Mouse (Mus musculus) heart, embryonic 15.5 days (tissue): ENCODE results near the gene Shb. TPM values are rescaled to one million over a fixed set of nuclear protein-coding genes. Genes with fewer than 3 reads are reported as not detected.

Experiments
- ATAC-seq: fragments of 200-750 bp; cut with Nextera tagmentation; replicated peaks from 2 replicates; pipeline ENCODE4 v1.8.0; 2017; ENCODE audit warnings: low read depth, moderate TSS enrichment; ENCODE audit not compliant: insufficient number of reproducible peaks, insufficient read depth, low FRiP score
- H3K27ac ChIP-seq: fragments of 300-500 bp; sonication (generic); 2 replicates; pipeline ENCODE4 v1.5.1; 2015; ENCODE audit warnings: mild to moderate bottlenecking, inconsistent platforms
- H3K27me3 ChIP-seq: fragments of 300-500 bp; sonication (generic); 2 replicates; pipeline ENCODE4 v1.6.1; 2015; ENCODE audit warnings: inconsistent platforms
- H3K36me3 ChIP-seq: fragments of 300-500 bp; sonication (generic); 2 replicates; pipeline ENCODE4 v1.6.1; 2015; ENCODE audit warnings: mild to moderate bottlenecking, inconsistent platforms
- H3K4me1 ChIP-seq: fragments of 300-500 bp; sonication (generic); replicated peaks from 2 replicates; pipeline ENCODE4 v1.6.1; 2015; ENCODE audit warnings: inconsistent platforms
- H3K4me2 ChIP-seq: fragments of 300-500 bp; sonication (generic); 2 replicates; pipeline ENCODE4 v1.6.1; 2015; ENCODE audit warnings: inconsistent platforms, mild to moderate bottlenecking, moderate library complexity
- H3K4me3 ChIP-seq: fragments of 300-500 bp; sonication (generic); 2 replicates; pipeline ENCODE4 v1.5.1; 2015; ENCODE audit warnings: mild to moderate bottlenecking, inconsistent platforms
- H3K9ac ChIP-seq: fragments of 300-500 bp; sonication (generic); 2 replicates; pipeline ENCODE4 v1.6.1; 2015; ENCODE audit warnings: mild to moderate bottlenecking, inconsistent platforms
- H3K9me3 ChIP-seq: fragments of 300-500 bp; sonication (generic); replicated peaks from 2 replicates; pipeline ENCODE4 v1.6.1; 2016; ENCODE audit warnings: inconsistent platforms
- WGBS: fragments of 180-500 bp; shearing (Covaris S2); methylation state at CpG from one replicate; pipeline ENCODE4 v1.1.7; 2015; ENCODE audit warnings: mixed read lengths; 5-methylcytosine and 5-hydroxymethylcytosine counted together
- polyA plus RNA-seq: library from polyadenylated mRNA; unstranded; fragments of >200 nt; fragmentation: Nextera tagmentation; extraction: Ambion mirVana; gene quantifications from 2 replicates; pipeline ENCODE4 v1.2.1, GENCODE M21; 2015

The Shb gene
- polyA plus RNA-seq, 1 experiment from 2014 or later = 8.6 TPM

DNA sequence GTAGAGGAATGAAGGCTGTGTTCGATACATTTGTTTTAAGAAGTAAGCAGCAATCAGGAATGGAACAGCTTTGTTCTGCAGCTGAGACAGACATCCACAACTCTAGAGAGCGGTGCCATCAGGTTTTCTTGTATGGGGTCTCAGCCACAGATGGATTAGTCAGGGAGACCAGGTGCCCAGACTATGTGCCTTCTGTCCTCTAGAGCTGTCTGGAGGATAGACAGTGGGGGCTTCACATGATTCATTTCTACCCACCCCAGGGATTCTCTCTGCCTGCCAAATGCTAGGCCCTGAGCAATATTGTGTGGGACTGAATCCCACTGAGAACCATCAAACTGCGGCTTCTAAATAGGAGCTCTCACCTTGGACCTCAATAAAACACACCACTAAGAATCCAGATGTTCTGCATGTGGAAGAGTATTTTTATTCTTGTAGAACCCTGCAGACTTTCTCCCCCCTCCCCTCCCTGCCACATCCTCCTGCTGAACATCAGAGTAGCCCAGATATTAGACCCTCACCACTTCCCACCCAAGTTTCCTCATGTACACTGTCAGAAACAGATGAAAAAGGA, 11.3 kb upstream of the Shb start:
- Histone ChIP-seq H3K4me1 (no peaks in the 10 kb centered on the region), H3K36me3 (no peaks in the 10 kb centered on the region), H3K27me3 (no peaks in the 10 kb centered on the region), H3K4me3 (no peak overlapping the region), H3K4me2 (no peak overlapping the region), H3K9ac (no peak overlapping the region), H3K27ac (no peak overlapping the region), H3K9me3 (no peaks in the 10 kb centered on the region)
- WGBS = 88% methylated on average over 3 of the region's 3 CpGs
- ATAC-seq = no peak

DNA sequence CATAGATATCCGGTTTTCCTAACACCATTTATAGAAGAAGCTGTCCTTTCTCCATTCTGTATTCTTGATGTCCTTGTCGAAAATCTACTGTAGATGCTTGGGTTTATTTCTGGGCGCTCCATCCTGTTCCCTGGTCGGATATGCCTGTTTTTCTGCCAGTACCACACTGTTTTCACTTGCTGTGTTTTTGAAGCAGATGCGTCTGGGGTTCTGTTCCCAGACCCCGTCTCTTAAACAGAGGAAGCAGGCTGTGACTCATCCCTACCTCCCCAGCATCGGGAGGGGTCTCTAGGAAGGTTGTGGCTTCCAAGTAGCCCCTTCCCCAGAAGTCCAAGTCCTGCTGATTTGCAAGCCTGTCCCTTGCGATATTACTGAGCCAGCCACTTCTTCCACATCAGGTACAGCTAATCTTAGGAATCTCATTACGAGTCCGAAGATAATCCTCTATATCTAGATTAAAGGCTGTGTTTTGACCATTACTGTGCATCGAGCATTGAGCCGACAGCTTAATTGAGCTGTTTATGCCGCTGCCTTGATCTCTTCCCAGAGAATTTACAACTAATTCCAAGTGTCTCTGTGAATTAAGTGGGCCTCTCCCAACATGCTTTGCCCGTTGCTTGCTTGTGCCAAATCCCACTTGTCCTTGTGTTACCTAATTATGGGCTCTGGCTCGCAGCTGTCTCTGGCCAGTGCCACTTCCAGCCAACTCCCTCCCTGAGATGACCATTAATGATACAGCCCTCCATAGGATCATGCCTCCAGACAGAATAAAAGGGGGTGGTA, 8.1 kb upstream of the Shb start:
- no peaks in the 10 kb centered on the region for H3K9me3 ChIP-seq
- no peaks in the 10 kb centered on the region for H3K27me3 ChIP-seq
- ATAC-seq = no peak
- H3K27ac ChIP-seq = no peak overlapping the region
- H3K4me2 ChIP-seq = no peak overlapping the region
- no peak overlapping the region for H3K9ac ChIP-seq
- H3K36me3 ChIP-seq = no peaks in the 10 kb centered on the region
- 71% methylated on average over 15 of the region's 15 CpGs for WGBS
- H3K4me1 ChIP-seq = no peaks in the 10 kb centered on the region
- no peak overlapping the region for H3K4me3 ChIP-seq

DNA sequence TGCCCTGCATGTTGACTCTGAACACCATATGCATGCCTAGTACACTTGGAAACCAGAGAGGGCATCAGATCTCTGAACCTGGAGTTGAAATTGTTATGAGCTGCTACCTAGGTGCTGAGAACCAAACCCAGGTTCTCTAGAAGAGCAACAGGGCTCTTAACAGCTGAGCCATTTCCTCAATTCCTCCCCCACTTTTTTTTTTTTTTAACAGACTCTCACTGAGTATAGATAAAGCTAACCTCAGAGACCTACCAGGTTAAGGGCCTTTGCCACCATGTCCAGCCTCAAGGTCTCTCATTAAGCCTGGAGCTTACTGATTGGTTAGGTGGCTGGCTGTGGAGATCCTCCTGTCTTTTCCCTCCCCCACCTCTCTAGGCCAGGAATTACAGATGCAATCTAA, 6.9 kb upstream of the Shb start:
- no peak overlapping the region for H3K27ac ChIP-seq
- no peaks in the 10 kb centered on the region for H3K9me3 ChIP-seq
- H3K4me1 ChIP-seq = no peaks in the 10 kb centered on the region
- H3K4me2 ChIP-seq = no peak overlapping the region
- no peak overlapping the region for H3K9ac ChIP-seq
- H3K4me3 ChIP-seq = no peak overlapping the region
- H3K36me3 ChIP-seq = no peaks in the 10 kb centered on the region
- ATAC-seq = no peak
- no peaks in the 10 kb centered on the region for H3K27me3 ChIP-seq

DNA sequence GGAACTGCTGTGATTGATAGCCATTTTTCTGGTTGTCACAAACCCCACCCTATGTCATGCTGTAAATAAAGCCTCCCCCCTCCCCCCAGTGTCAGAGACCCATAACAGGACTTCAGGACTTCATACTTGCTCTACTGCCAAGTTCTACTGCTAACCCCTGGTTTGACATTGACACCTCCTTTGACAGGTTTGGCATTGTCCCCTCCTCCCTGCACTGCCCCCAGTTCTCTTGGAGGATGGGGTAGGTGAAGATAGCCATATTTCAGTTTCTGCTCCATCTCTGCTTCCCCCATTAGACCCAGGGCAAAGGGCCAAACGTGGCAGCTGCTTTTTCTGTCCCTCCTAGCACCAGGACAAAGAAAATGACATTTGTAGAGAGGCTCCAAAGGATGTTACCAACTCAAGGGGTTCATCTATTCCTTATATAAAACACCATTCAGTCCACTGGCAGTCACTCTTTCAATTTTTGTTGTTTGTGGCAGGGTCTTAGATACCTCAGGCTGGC, 1.2 kb upstream of the Shb start:
- WGBS = 47% methylated on average over 1 of the region's 1 CpGs
- no peak overlapping the region for H3K27ac ChIP-seq

DNA sequence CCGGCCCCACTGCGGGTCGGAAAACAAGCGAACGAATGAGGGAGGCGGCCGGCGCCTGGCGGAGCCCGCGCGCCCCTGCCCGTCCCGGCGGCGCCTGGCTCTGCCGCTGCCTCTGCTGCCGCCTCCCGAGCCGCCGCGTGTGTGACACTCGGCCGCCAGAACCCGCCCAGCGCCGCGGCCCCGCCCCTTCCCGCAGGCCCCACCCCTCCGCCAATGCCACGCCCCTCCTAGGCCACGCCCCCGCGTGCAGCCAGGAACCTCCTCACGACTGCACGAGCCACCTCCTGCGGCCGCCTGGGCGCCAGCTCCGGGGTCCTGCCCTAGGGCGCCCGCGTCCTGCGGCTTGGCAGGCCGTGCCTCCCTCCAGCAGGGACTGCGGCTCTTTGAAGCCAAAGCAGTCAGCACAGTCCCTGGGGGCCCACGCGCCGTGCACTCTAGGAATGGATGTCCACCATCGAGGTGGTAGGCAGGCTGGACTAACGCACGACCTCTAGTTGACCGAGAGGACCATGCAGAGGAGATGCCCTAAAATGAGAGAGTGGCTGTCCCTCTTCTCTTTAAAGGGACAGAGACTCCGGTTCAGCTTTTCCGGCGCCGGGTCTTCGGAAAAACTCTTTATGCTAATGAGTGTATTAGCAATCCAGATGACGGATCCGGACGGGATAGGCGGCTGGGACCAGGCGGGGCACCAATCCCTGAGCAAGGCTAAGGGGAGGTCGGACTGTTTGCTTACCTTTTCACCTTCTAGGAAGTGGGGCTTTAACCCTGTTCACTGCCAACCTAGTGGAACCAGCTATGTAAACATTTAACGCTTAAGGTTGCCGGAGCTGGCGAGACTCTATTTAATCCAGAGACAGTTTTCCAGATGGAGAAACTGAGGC, 1.4 kb downstream of the Shb start:
- Histone ChIP-seq H3K4me1 (peaks cover 53% of the 10 kb centered on the region), H3K4me3 (peak overlapping the region; percentile 84), H3K9me3 (no peaks in the 10 kb centered on the region), H3K27ac (peak overlapping the region; percentile 99), H3K27me3 (no peaks in the 10 kb centered on the region), H3K4me2 (peak overlapping the region; percentile 90), H3K36me3 (no peaks in the 10 kb centered on the region), H3K9ac (peak overlapping the region; percentile 94)
- WGBS = under 1% methylated on average over 58 of the region's 68 CpGs
- ATAC-seq = peak; percentile 91

More for the DNA sequence above, 1.2 kb upstream of the Shb start:
- Histone ChIP-seq H3K4me2 (no peak overlapping the region), H3K36me3 (no peaks in the 10 kb centered on the region), H3K27me3 (no peaks in the 10 kb centered on the region), H3K9ac (no peak overlapping the region), H3K4me3 (no peak overlapping the region), H3K9me3 (no peaks in the 10 kb centered on the region), H3K4me1 (peaks cover 30% of the 10 kb centered on the region)
- no peak for ATAC-seq

DNA sequence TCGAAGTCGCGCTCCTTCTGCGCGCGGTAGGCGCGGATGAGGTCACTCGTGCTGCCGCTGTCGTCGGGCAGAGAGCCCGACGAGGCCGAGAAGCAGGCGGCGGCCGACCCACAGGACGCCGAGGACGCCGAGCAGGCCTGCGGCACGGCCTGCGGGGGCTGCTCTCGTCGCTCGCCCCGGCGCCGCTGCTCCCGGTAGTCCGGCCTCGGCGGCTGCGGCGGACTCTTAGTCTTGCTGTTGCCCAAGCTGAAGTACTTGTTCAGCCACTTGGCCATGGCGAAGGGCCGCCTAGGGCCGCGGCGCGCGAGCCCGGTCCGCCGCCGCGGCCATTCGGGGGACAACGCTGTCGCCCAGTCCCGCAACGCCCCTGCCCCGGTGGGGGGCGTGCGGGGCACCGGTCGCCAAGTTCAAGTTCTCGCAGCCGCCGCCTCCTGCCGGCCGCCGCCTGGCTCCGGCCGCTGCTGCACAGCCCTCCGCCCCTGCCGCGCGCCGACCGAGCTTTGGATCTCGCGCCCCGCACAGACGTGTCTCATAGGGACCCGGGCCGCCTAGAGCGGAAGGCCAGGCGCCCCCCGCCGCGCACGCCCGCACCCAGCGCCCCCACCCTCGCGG, 2.2 kb downstream of the Shb start:
- Histone ChIP-seq H3K27me3 (no peaks in the 10 kb centered on the region), H3K4me3 (peak overlapping the region; percentile 84), H3K27ac (peak overlapping the region; percentile 99), H3K9ac (peak overlapping the region; percentile 94), H3K4me1 (peaks cover 59% of the 10 kb centered on the region), H3K36me3 (no peaks in the 10 kb centered on the region), H3K4me2 (peak overlapping the region; percentile 90), H3K9me3 (no peaks in the 10 kb centered on the region)
- WGBS = under 1% methylated on average over 84 of the region's 89 CpGs
- peak; percentile 3; the same call in 1 of the 2 replicates for ATAC-seq

DNA sequence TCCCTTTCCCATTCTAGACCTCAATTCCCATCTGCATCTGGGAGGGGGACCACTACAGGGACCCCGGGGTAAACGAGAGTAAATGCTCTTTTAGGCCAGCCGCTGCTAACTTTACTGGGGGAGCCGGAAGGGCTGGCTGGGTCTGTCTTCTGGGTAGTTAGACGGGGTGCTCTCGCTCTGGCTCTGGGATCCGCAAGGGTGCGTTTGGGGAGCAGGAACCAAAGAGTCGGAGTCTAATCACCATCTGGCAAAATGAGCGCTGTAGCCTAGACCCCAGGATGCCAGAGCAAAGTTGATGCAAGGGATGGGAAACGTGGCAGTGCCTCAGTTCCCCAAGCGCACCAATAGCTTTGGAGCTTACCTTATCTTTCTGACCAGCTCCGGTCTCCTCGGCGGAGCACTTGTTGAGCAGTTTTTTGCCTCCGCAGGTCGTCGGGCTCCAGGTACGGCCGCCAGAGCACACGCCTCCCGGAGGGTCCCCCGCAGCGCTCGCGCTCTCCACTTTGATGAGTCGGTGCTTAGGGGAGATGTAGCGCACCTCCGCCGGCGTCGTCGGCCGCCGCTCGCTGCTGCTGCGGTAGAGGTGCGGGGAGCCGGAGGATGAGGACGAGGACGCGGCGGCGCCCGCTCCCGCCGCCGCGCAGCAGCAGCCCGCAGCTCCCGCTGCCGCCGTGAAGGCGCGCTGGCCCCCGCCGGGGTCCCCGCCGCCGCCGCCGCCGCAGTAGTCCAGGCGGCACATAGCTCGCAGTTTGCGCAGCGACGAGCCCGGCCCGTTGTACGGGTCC, 2.9 kb downstream of the Shb start:
- no peak for ATAC-seq

DNA sequence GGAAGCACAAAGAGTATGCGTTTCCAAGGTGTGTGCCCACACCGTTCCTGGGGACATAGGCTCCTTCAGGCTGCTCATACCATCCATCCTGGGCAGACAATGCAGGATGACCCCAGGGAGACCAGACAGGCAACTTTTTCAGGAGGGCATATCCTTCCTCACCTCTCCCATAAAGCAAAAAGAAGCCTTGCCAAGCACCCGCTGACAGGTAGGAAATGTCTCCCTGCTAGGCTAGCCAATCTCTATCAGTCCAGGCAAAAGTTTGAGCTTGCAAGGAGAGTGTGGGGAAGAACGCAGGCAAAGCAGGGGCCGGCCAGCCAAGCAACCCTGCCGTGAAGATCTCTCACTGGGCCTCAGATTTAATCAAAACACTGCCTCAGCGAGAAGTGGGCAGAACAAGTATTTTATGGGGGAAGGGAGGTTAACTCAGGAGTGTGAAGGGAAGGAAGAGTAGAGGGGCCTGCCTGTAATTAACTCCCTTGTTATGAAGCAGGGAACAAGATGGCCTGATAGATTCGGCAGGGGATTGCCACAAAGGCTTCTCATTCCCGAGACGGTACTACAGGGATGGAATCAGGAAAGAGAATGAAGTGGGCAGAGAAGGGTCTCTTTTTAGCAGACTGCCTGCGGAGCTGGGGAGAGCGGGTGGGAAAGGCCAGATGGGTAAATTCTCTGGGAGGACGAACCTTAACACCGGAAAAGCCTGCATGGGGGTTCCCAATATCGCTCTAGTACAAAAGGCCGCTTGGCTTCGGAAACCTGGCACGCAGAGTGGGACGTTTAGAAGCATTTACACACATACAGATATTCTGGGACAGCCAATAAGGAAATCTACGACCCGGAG, 3.7 kb downstream of the Shb start:
- H3K4me3 ChIP-seq = peak overlapping the region; percentile 84
- peak overlapping the region; percentile 99 for H3K27ac ChIP-seq
- H3K27me3 ChIP-seq = no peaks in the 10 kb centered on the region
- no peaks in the 10 kb centered on the region for H3K9me3 ChIP-seq
- peak overlapping the region; percentile 94 for H3K9ac ChIP-seq
- H3K4me1 ChIP-seq = peaks cover 57% of the 10 kb centered on the region
- H3K36me3 ChIP-seq = no peaks in the 10 kb centered on the region
- no peak for ATAC-seq
- WGBS = 4% methylated on average over 21 of the region's 21 CpGs
- H3K4me2 ChIP-seq = peak overlapping the region; percentile 90

More for the DNA sequence above, 2.9 kb downstream of the Shb start:
- under 1% methylated on average over 71 of the region's 71 CpGs for WGBS
- no peaks in the 10 kb centered on the region for H3K36me3 ChIP-seq
- H3K27ac ChIP-seq = peak overlapping the region; percentile 99
- no peaks in the 10 kb centered on the region for H3K9me3 ChIP-seq
- peak overlapping the region; percentile 90 for H3K4me2 ChIP-seq
- H3K9ac ChIP-seq = peak overlapping the region; percentile 94
- H3K27me3 ChIP-seq = no peaks in the 10 kb centered on the region
- peak overlapping the region; percentile 84 for H3K4me3 ChIP-seq
- H3K4me1 ChIP-seq = peaks cover 59% of the 10 kb centered on the region

DNA sequence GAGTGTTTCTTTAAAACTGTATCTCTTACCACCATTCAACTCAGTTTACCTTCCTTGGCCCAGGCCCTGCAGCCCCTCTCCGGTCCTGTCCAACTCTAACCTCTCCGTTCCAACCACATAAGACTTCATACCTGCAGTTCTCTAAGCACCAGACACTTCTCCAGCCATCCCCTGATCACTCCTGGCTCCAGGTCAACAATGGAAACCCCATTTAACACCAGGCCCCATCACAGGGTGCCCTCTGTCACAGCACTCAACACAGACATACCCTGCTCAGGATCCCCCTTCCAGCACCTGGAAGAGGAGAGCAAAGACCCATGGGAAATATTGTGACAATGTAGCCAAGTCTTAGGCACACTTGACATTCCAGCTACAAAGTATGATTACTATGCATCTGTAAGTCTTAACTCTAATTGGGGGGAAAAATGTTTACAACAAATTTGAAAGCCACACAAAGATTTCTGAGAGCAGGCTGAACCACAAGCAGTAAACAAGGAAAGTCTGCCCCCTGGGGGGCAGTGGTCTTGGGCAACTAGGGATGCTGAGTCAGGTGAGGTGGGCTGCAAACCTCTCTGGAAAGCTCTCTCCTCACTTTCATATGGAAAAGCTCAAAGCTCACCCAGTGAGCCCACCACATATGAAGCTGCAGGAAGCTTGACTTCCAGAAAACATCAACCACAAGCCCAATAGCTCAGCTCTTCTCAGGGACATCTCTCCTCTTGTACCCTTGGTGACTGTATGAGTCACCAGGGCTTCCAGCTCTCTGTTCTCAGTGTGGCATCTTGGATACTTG, 4.5 kb downstream of the Shb start:
- H3K36me3 ChIP-seq = no peaks in the 10 kb centered on the region
- ATAC-seq = no peak
- H3K4me2 ChIP-seq = peak overlapping the region; percentile 90
- WGBS = 76% methylated on average over 2 of the region's 2 CpGs
- peak overlapping the region; percentile 99 for H3K27ac ChIP-seq
- no peaks in the 10 kb centered on the region for H3K9me3 ChIP-seq
- peaks cover 59% of the 10 kb centered on the region for H3K4me1 ChIP-seq
- peak overlapping the region; percentile 84 for H3K4me3 ChIP-seq
- no peaks in the 10 kb centered on the region for H3K27me3 ChIP-seq
- H3K9ac ChIP-seq = peak overlapping the region; percentile 94
